Comparison of ENCODE assay signal across 14 mouse cellular contexts in the genomic region with DNA sequence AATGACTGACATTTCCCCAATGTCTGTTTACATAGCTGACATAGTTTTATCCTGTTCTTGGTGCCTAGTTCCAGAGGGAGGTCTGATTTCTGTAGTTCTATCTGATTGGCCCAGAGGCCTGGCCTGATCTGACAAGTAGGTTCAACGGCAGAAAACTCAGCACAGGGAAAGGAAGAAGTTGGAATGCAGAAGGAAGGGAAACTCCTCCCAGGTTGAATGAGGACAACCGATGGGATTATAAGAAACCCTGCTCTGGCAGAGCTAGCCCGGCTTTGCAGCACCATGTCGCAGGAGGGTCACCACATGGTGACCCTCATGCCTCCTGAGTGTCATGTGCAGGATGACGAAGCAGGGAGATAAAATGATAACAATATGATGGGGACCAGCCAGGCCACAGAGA.
"Had no signal": no experiment of that assay in that cellular context is flagged by ENCODE, and none has a peak within 500 bp of the region (broad histone marks: within the 10 kb centered on the region; RNA-seq: fewer than 3 reads in every experiment).

No protein-coding gene starts in this region.

- H3K4me3 ChIP-seq: heart, embryonic 10.5 days; heart, embryonic 12.5 days; hindbrain, embryonic 13.5 days; hindbrain, embryonic 15.5 days; left cerebral cortex, adult 2 months; limb, embryonic 10.5 days; limb, embryonic 12.5 days; liver, embryonic 13.5 days had no signal

- H3K27me3 ChIP-seq: hindbrain, embryonic 13.5 days; hindbrain, embryonic 15.5 days; limb, embryonic 12.5 days; liver, embryonic 13.5 days had no signal

- ATAC-seq: hindbrain, postnatal 0 days; intestine, embryonic 16.5 days had no signal

- DNase-seq: gastrocnemius, postnatal 36 days; layer of hippocampus, adult 9-11 months; liver; liver, embryonic 13.5 days had no signal

- H3K9me3 ChIP-seq: heart, embryonic 10.5 days; heart, embryonic 12.5 days; hindbrain, embryonic 13.5 days; hindbrain, embryonic 15.5 days; limb, embryonic 10.5 days; liver, embryonic 13.5 days had no signal

- H3K4me1 ChIP-seq: hindbrain, embryonic 15.5 days; liver, embryonic 13.5 days had no signal

- H3K4me2 ChIP-seq: heart, embryonic 12.5 days; hindbrain, embryonic 13.5 days; hindbrain, embryonic 15.5 days; limb, embryonic 12.5 days; liver, embryonic 11.5 days; liver, embryonic 13.5 days had no signal

- H3K9ac ChIP-seq: heart, embryonic 12.5 days; hindbrain, embryonic 13.5 days; hindbrain, embryonic 15.5 days; limb, embryonic 12.5 days; liver, embryonic 13.5 days had no signal

- H3K27ac ChIP-seq: heart, embryonic 10.5 days; hindbrain, embryonic 13.5 days; hindbrain, embryonic 15.5 days; hindbrain, postnatal 0 days; left cerebral cortex, adult 2 months; limb, embryonic 10.5 days; limb, embryonic 12.5 days; liver, embryonic 13.5 days had no signal

- H3K36me3 ChIP-seq: heart, embryonic 10.5 days; heart, embryonic 12.5 days; hindbrain, embryonic 13.5 days; hindbrain, embryonic 15.5 days; limb, embryonic 10.5 days; limb, embryonic 12.5 days; liver, embryonic 13.5 days had no signal
